Mouse (Mus musculus) forebrain, embryonic 16.5 days (tissue): ENCODE measurements around the gene Srek1. TPM values are rescaled to one million over a fixed set of nuclear protein-coding genes. Genes with fewer than 3 reads are reported as not detected.

ENCODE experiments used
- ATAC-seq: fragments of 200-750 bp; cut with Nextera tagmentation; 2 replicates; pipeline ENCODE4 v1.8.0; 2017; ENCODE audit warnings: mild to moderate bottlenecking, moderate library complexity
- H3K27ac ChIP-seq: fragments of 300-500 bp; sonication (generic); 2 replicates; pipeline ENCODE4 v1.5.1; 2014; ENCODE audit warnings: low read length, control low read depth
- H3K27me3 ChIP-seq: fragments of 300-500 bp; sonication (generic); replicated peaks from 2 replicates; pipeline ENCODE4 v1.6.1; 2014; ENCODE audit warnings: low read length; ENCODE audit not compliant: control insufficient read depth, insufficient read depth
- H3K36me3 ChIP-seq: fragments of 300-500 bp; sonication (generic); 2 replicates; pipeline ENCODE4 v1.6.1; 2014; ENCODE audit not compliant: control insufficient read depth, insufficient read depth
- H3K4me1 ChIP-seq: fragments of 300-500 bp; sonication (generic); replicated peaks from 2 replicates; pipeline ENCODE4 v1.6.1; 2014; ENCODE audit warnings: low read length; ENCODE audit not compliant: control insufficient read depth, insufficient read depth
- H3K4me2 ChIP-seq: fragments of 300-500 bp; sonication (generic); 2 replicates; pipeline ENCODE4 v1.6.1; 2014; ENCODE audit warnings: mild to moderate bottlenecking, low read length, control low read depth
- H3K4me3 ChIP-seq: fragments of 300-500 bp; sonication (generic); replicated peaks from 2 replicates; pipeline ENCODE4 v1.5.1; 2014; ENCODE audit warnings: mild to moderate bottlenecking, low read length, control low read depth
- H3K9ac ChIP-seq: fragments of 300-500 bp; sonication (generic); replicated peaks from 2 replicates; pipeline ENCODE4 v1.6.1; 2014; ENCODE audit warnings: low read depth, low read length, control low read depth
- H3K9me3 ChIP-seq: fragments of 300-500 bp; sonication (generic); 2 replicates; pipeline ENCODE4 v1.6.1; 2016; ENCODE audit warnings: low read length; ENCODE audit not compliant: control insufficient read depth
- WGBS: fragments of 180-500 bp; shearing (Covaris S2); extraction: QIAGEN DNeasy Blood & Tissue Kit; methylation state at CpG from one replicate; pipeline ENCODE4 v1.1.7; 2014; 5-methylcytosine and 5-hydroxymethylcytosine counted together
- polyA plus RNA-seq: library from polyadenylated mRNA; unstranded; fragments of >200 nt; fragmentation: Nextera tagmentation; extraction: Ambion mirVana; gene quantifications from 2 replicates; pipeline ENCODE4 v1.2.1, GENCODE M21; 2015

Srek1 gene
- 76.0 and 77.5 TPM in 2 replicates for polyA plus RNA-seq

DNA sequence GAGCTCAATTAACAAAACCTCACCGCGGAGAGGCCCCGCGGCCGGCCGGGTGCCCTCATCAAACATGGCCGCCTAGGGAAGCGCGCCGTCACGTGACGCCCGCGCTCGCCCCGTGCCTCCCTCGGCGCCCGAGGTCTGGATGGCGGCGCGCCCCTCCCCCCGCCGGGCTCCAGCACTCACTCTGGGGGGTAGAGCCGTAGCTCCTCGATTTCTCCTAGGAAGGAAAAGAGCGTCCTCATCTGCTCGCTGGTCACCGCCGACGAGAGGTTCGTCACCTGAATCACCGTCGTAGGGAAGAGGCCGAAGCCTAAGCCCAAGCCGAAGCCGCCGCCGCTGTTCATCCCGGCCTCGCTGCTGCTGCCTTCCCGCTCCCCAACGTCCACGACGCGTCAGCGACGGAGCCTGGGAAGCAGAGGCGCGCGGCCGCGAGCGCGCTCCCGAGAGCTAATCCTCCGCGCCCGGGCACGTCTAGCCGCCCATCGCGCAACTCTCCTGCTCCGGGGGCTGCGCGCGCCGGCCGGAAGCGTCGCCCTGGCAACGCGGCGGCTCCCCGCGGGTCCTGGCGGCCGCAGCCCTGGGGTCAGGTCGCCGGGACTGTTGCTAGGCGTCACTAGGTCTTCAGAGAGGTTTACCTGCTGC, at the start of gene Srek1:
Gene Srek1 (minus strand): TSS at position 490 of the 639 bp plus-strand sequence.
- peak within 1 kb of the TSS; percentile 85 for H3K4me2 ChIP-seq
- no peaks in the 10 kb centered on the region for H3K27me3 ChIP-seq
- no peaks in the 10 kb centered on the region for H3K36me3 ChIP-seq
- H3K27ac ChIP-seq: peak within 1 kb of the TSS; percentile 100
- ATAC-seq: peak; percentile 95
- peak within 1 kb of the TSS; percentile 91 for H3K9ac ChIP-seq
- H3K9me3 ChIP-seq: no peaks in the 10 kb centered on the region
- WGBS: under 1% methylated on average over 81 of the region's 81 CpGs
- peak within 1 kb of the TSS; percentile 73 for H3K4me3 ChIP-seq
- peaks cover 24% of the 10 kb centered on the region for H3K4me1 ChIP-seq

DNA sequence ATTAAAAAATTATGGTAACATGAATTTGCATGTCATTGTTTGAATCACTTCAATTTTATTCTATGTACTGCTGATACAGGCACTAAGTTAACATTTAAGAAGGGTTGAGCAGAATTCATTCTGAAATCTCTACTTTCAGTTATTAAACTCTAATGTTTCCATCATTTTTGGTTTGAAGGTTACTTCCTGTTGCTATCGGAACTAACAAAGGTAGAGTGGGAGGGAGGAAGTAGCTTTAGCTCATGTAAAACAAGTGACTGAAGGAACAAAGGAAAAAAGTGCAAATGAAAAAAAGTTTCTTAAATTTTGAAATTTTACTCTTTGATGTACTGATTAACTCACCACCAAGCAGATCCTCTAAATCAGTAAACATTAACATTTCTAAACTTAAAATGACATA, 47.9 kb upstream of the Srek1 start:
- no peaks in the 10 kb centered on the region for H3K4me1 ChIP-seq
- H3K36me3 ChIP-seq: peaks cover 5% of the 10 kb centered on the region; the same call in 1 of the 2 replicates
- 95% methylated on average over 1 of the region's 1 CpGs for WGBS
- H3K4me3 ChIP-seq: no peak overlapping the region
- no peak overlapping the region for H3K27ac ChIP-seq
- H3K4me2 ChIP-seq: no peak overlapping the region
- ATAC-seq: no peak
- no peaks in the 10 kb centered on the region for H3K27me3 ChIP-seq
- H3K9me3 ChIP-seq: no peaks in the 10 kb centered on the region
- no peak overlapping the region for H3K9ac ChIP-seq

DNA sequence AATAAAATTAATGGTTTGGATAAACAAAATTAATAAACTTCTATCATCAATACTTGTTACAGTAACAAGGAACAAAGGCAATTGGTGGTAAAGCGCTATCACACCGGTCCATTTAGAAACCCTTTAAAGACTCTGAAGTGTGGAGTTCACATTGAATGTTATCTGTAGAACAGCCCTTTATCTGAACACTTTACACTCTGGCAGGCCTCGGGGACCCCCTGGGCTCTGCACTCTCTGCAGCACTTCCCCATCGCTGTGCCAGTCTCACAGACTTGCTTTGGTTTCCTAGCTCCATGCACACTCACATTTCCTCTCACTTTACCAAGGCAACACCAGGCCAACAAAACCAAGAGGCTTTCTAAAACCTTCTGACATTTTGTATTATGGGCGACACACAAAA, 45.0 kb upstream of the Srek1 start:
- peaks cover 3% of the 10 kb centered on the region; the same call in 1 of the 2 replicates for H3K36me3 ChIP-seq
- 80% methylated on average over 5 of the region's 5 CpGs for WGBS
- no peak overlapping the region for H3K4me2 ChIP-seq
- ATAC-seq: no peak
- no peak overlapping the region for H3K27ac ChIP-seq
- H3K27me3 ChIP-seq: no peaks in the 10 kb centered on the region
- H3K9ac ChIP-seq: no peak overlapping the region
- no peaks in the 10 kb centered on the region for H3K4me1 ChIP-seq
- no peak overlapping the region for H3K4me3 ChIP-seq
- H3K9me3 ChIP-seq: no peaks in the 10 kb centered on the region

DNA sequence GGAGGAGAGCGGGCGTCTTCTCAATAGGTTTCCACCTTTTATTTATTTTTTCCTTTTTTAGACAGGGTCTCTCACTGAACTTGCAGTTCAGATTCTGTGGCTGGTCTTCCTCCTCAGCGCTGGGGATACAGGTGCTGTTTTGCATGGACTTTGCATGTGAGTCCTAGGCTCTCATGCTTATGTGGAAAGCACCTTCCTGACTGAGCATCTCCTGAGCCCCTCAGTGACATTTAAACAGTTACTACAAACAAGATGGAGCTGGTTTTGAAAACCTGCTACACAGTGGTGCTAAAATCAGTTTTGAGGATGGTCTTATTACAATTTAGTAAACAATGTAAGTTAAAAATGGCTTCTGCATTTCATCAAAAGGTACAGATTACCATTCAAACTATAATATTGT, 43.5 kb upstream of the Srek1 start:
- no peak for ATAC-seq
- H3K27me3 ChIP-seq: no peaks in the 10 kb centered on the region
- H3K9me3 ChIP-seq: no peaks in the 10 kb centered on the region
- H3K4me1 ChIP-seq: no peaks in the 10 kb centered on the region
- 97% methylated on average over 3 of the region's 3 CpGs for WGBS
- H3K9ac ChIP-seq: no peak overlapping the region
- H3K36me3 ChIP-seq: peaks cover 3% of the 10 kb centered on the region; the same call in 1 of the 2 replicates
- H3K27ac ChIP-seq: no peak overlapping the region
- no peak overlapping the region for H3K4me2 ChIP-seq
- H3K4me3 ChIP-seq: no peak overlapping the region

DNA sequence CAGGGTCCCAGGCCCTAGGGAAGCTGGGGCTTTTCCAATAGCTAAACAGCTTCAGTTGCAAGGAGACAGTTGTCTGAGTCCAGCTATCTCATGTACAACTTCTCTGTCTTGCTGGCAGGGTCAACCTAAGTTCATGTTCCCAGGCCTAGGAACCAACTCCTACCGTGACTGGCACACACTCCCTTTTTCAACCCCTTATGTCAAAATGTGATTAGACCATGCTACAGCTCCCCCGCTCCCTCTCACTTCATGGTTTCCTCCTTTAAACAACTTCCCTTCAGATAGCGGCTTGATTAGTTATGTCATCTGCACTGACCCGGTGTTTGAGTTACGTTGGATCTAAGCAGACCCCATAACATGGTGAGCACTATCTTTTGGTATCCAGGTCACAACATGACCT, 33.1 kb upstream of the Srek1 start:
- Histone ChIP-seq H3K4me2 (no peak overlapping the region), H3K36me3 (no peaks in the 10 kb centered on the region), H3K9ac (no peak overlapping the region), H3K27ac (no peak overlapping the region), H3K9me3 (no peaks in the 10 kb centered on the region), H3K4me3 (no peak overlapping the region), H3K27me3 (no peaks in the 10 kb centered on the region), H3K4me1 (peaks cover 23% of the 10 kb centered on the region)
- ATAC-seq: no peak
- 91% methylated on average over 5 of the region's 5 CpGs for WGBS

DNA sequence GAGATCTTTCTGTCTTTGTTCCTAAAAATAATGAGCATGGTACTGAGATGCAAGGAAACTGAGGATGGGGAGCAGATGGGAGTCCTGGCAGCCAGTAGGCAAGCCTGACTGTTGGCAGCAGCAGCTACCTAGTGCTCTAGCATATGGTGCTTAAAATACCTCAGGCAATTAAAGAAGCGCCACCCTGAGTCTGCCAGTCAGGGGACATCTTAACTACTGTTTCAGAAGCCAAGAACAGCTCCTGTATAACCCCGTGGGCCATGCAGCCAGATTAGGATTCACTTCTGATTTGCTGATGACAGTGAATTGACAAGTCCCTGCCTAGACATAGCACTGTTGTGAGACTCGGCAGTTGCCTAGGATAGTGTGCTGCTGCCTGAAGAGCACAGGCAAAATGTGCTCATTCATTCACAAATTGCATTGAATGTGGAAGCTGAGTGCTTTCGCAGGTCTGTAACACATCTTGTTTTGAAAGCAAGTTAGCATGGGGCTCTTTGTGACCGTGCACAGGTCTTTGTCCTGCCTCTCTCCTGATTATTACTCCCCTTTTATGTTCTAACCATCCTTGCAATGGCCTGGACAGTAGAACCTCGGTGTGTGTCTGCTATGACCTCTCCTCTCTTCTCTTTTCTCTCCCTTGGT, 31.9 kb upstream of the Srek1 start:
- H3K4me1 ChIP-seq: peaks cover 23% of the 10 kb centered on the region
- H3K9me3 ChIP-seq: no peaks in the 10 kb centered on the region
- no peaks in the 10 kb centered on the region for H3K27me3 ChIP-seq
- 11% methylated on average over 6 of the region's 6 CpGs for WGBS
- peak; percentile 97 for ATAC-seq
- no peak overlapping the region for H3K9ac ChIP-seq
- peak overlapping the region; percentile 16; the same call in 1 of the 2 replicates for H3K4me2 ChIP-seq
- peak overlapping the region; percentile 86 for H3K27ac ChIP-seq
- H3K4me3 ChIP-seq: no peak overlapping the region
- H3K36me3 ChIP-seq: no peaks in the 10 kb centered on the region

DNA sequence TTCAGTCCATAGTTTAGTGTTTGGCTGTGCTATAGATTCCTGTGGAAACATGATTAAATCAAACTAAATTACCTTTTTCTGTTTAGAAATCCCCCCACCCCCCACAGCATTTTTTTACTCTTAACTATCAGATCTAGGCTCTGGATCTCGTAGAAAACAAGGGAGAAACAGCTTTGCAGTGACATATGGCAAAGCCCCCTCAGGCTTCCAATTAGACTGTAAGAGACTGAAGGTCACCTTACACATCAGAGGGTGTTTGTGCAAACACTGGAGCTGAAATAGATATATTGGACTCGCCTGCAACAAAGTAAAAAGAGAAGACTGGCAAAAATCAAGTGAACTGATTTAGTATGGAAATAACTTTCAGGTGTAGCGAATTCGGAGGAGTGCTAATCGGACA, 29.3 kb upstream of the Srek1 start:
- no peak overlapping the region for H3K4me2 ChIP-seq
- no peaks in the 10 kb centered on the region for H3K9me3 ChIP-seq
- no peaks in the 10 kb centered on the region for H3K36me3 ChIP-seq
- no peaks in the 10 kb centered on the region for H3K27me3 ChIP-seq
- H3K4me1 ChIP-seq: peaks cover 23% of the 10 kb centered on the region
- WGBS: 60% methylated on average over 5 of the region's 5 CpGs
- no peak overlapping the region for H3K4me3 ChIP-seq
- no peak overlapping the region for H3K9ac ChIP-seq
- no peak for ATAC-seq
- H3K27ac ChIP-seq: no peak overlapping the region

DNA sequence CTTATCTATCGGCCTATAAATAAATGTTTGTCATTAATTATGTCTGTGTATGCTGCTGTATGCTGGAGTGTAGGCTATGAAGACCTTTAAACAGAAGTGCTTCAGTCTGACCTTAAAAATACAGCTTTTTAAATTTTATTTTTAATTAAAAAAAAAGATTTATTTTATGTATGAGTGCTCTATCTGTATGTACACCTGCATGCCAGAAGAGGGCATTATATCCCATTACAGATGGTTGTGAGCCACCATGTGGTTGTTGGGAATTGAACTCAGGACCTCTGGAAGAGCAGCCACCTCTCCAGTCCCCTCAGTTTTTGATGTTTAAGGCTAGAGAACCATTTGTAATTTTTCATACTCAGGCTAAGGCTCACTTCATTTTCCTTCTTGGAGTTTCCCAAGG, 26.6 kb upstream of the Srek1 start:
- Histone ChIP-seq H3K4me3 (no peak overlapping the region), H3K9me3 (no peaks in the 10 kb centered on the region), H3K4me1 (peaks cover 11% of the 10 kb centered on the region), H3K27me3 (no peaks in the 10 kb centered on the region), H3K4me2 (no peak overlapping the region), H3K36me3 (no peaks in the 10 kb centered on the region), H3K9ac (no peak overlapping the region), H3K27ac (no peak overlapping the region)
- WGBS: 100% methylated on average over 1 of the region's 1 CpGs
- ATAC-seq: no peak

DNA sequence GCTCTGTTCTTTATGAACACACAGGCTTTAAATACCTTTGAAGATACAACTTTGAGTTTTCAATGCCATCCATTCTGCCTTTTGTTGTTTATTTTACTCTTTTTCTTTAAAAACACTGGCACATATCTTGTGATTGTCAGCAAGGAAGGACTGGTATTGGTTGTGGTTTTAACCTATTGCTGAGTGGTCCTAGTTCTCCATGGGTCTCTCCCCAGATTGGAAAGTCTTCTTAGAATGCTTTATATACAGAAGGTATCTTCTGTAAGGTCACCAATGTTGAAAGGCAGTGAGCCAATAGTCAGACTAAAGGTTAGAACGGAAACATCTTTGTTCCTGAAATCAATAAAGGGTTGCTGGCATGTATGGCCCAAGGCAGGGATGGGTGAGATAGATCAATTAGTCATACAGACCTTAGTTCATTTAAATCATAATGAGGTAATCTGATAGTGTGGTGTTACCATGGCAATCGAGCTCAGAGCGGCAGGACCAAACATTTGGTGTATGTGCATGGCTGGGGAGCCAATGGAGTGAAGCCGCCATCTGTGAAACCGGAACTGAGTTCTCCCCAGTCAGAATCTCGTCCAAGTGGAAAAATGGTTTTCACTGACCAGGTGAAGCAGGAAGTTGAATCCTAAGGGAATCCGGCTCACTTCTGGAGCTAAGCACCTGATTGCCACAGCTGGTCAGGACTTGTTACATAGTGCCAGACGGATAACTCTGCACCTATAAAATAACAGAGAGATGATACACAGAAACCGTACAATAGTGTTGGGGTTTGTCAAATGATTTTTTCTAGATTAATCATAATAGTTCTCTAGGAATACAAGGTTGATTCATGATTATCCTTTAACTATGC, 20.5 kb upstream of the Srek1 start:
- WGBS: 46% methylated on average over 9 of the region's 9 CpGs
- 0 out of 2 replicates have a peak, but pooled peaks cover 3% of the 10 kb centered on the region for H3K4me1 ChIP-seq
- no peaks in the 10 kb centered on the region for H3K27me3 ChIP-seq
- no peaks in the 10 kb centered on the region for H3K36me3 ChIP-seq
- H3K9me3 ChIP-seq: no peaks in the 10 kb centered on the region
- H3K4me3 ChIP-seq: no peak overlapping the region
- ATAC-seq: peak; percentile 86
- H3K4me2 ChIP-seq: no peak overlapping the region
- H3K27ac ChIP-seq: no peak overlapping the region
- no peak overlapping the region for H3K9ac ChIP-seq
